Mouse (Mus musculus) liver, adult 2 months (tissue): ENCODE data around the gene Nudc. TPM values are rescaled to one million over a fixed set of nuclear protein-coding genes. Genes with fewer than 3 reads are reported as not detected.

Experiments used
- DNase-seq: peaks from one replicate; pipeline ENCODE4 v3.0.0-alpha.2; 2011; ENCODE audit warnings: low read depth, low spot score; ENCODE audit errors: extremely low read depth
- H3K27ac ChIP-seq: fragments of 200-500 bp; replicated peaks from 2 replicates; pipeline ENCODE4 v1.5.1; 2012; ENCODE audit warnings: low read depth, mild to moderate bottlenecking, control low read depth, inconsistent platforms, low read length; ENCODE audit not compliant: insufficient read depth
- H3K27me3 ChIP-seq: fragments of 200-500 bp; 2 replicates; pipeline ENCODE4 v1.6.1; 2012; ENCODE audit warnings: mild to moderate bottlenecking, moderate library complexity, low read length, inconsistent platforms; ENCODE audit not compliant: control insufficient read depth, insufficient read depth
- H3K36me3 ChIP-seq: fragments of 200-500 bp; 2 replicates; pipeline ENCODE4 v1.6.1; 2012; ENCODE audit warnings: low read length, inconsistent platforms; ENCODE audit not compliant: control insufficient read depth, insufficient read depth
- H3K4me1 ChIP-seq: fragments of 200-500 bp; 2 replicates; pipeline ENCODE4 v1.6.1; 2011; ENCODE audit warnings: low read length; ENCODE audit not compliant: control insufficient read depth, insufficient read depth
- H3K4me3 ChIP-seq: fragments of 200-500 bp; 2 replicates; pipeline ENCODE4 v1.5.1; 2011; ENCODE audit warnings: low read depth, mild to moderate bottlenecking, control low read depth, low read length, moderate library complexity; ENCODE audit not compliant: insufficient read depth
- H3K79me2 ChIP-seq: fragments of 200-500 bp; 2 replicates; pipeline ENCODE4 v1.6.1; 2012; ENCODE audit warnings: inconsistent platforms, mild to moderate bottlenecking, low read length, moderate library complexity; ENCODE audit not compliant: control insufficient read depth, insufficient read depth
- H3K9ac ChIP-seq: fragments of 200-500 bp; 2 replicates; pipeline ENCODE4 v1.6.1; 2012; ENCODE audit warnings: low read depth, mild to moderate bottlenecking, control low read depth, inconsistent platforms, low read length
- CTCF ChIP-seq: fragments of 200-500 bp; IDR thresholded peaks from 2 replicates; pipeline ENCODE4 v1.5.1; 2011; ENCODE audit warnings: low read depth, low read length, control low read depth
- POLR2A ChIP-seq: fragments of 200-500 bp; IDR thresholded peaks from 2 replicates; pipeline ENCODE4 v1.6.1; 2011; ENCODE audit warnings: low read length, control low read depth; ENCODE audit not compliant: insufficient read depth; ENCODE audit errors: extremely low read depth
- WGBS: fragments of 180-500 bp; shearing (Covaris S2); methylation state at CpG from one replicate; pipeline ENCODE4 v1.1.7; 2018; 5-methylcytosine and 5-hydroxymethylcytosine counted together
- polyA plus RNA-seq: library from polyadenylated mRNA; depleted of rRNA; stranded (reverse); fragments of >200 nt; gene quantifications from 2 replicates; pipeline ENCODE4 v1.2.3, GENCODE M21; 2012; rRNA removed
- total RNA-seq: library from RNA; depleted of rRNA; stranded (reverse); fragments of >200 nt; gene quantifications from 2 replicates; pipeline ENCODE4 v1.2.3, GENCODE M21; 2014; rRNA removed

The Nudc gene
- total RNA-seq (48.1 and 50.6 TPM in 2 replicates), polyA plus RNA-seq (44.3 and 48.7 TPM in 2 replicates)

DNA sequence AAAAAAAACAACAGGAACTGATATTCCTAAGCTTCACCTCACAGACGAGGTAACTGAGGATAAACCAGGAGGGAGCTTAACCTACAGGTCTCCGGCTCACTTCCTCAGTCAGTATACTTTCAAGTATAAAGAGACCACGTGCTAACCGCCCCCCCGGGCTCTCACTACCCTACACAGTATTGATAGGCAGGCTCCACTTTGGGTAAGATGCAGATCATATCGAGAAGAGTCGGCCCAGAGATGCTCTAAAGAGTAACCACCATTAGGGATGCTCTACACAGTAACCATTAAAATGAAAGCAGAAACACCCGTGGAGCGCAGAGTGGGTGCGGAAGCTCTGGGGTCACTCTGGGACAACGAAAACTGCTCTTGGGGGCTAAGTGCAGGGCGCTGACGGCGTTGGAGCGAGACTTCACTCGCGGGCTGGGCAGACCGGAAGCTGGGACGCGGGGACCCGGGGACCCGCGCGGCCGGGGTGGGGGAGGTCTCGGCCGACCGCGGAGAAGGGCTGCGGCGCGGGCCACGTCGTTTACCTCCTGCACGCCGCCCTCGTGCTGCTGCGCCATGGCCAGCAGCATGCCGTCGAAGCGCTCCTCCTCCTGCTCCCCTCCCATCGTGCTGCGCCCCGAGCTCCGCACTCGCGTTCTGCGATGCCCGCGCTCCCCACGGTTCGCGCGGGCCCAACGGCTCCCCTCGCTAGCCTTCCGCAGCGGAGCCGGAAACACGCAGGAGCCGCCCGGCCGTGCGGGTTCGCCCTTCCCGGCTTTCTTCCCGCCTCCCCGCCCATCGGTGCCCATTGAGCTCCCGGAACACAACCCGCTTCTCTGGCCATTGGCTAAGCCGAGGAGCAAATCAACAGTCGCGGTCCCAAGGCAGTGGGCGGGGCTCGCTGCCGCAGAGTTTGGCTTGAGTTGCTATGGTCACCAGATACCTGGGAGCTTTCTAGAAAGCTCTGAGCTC lies at the start of gene Nudc:
TSS of gene Nudc (minus strand) at position 725 of the 960 bp plus-strand sequence.
- Histone ChIP-seq H3K79me2 (peaks cover 20% of the 10 kb centered on the region), H3K4me1 (no peaks in the 10 kb centered on the region; the same call in none of the 2 replicates), H3K27me3 (no peaks in the 10 kb centered on the region), H3K27ac (peak within 1 kb of the TSS; percentile 33), H3K36me3 (peaks cover 2% of the 10 kb centered on the region; the same call in 1 of the 2 replicates), H3K9ac (peak within 1 kb of the TSS; percentile 96), H3K4me3 (peak within 1 kb of the TSS; percentile 93)
- under 1% methylated on average over 77 of the region's 77 CpGs for WGBS
- DNase-seq: peak; percentile 90
- TF ChIP-seq CTCF: no peak
- peak; percentile 62; the same call in 1 of the 2 replicates for TF ChIP-seq POLR2A

DNA sequence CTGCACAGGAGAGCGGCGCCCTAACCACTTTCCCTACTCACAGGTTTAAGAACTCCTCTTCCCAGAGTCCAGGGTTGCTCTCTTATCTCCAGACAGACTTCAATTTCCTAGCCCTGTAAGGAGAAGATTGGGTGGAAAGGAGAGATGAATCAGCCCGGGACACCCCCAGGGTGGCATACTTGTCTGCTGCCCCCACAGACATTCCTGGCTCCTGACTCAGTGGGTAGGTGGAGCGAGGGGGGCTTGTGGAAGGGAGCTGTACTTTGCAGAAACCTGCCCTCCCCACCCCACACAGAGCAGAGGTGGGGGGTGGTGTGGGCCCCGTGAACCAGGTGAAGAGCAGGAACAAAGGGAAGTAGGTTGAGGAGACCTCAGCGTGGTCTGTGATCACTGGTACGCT lies 49.7 kb upstream of the Nudc start:
- Histone ChIP-seq H3K9ac (no peak overlapping the region), H3K27me3 (no peaks in the 10 kb centered on the region), H3K27ac (no peak overlapping the region), H3K36me3 (no peaks in the 10 kb centered on the region; the same call in 1 of the 2 replicates), H3K4me3 (no peak overlapping the region), H3K79me2 (no peaks in the 10 kb centered on the region), H3K4me1 (no peaks in the 10 kb centered on the region)
- no peak for TF ChIP-seq POLR2A
- TF ChIP-seq CTCF: no peak
- no peak for DNase-seq
- 84% methylated on average over 7 of the region's 7 CpGs for WGBS

DNA sequence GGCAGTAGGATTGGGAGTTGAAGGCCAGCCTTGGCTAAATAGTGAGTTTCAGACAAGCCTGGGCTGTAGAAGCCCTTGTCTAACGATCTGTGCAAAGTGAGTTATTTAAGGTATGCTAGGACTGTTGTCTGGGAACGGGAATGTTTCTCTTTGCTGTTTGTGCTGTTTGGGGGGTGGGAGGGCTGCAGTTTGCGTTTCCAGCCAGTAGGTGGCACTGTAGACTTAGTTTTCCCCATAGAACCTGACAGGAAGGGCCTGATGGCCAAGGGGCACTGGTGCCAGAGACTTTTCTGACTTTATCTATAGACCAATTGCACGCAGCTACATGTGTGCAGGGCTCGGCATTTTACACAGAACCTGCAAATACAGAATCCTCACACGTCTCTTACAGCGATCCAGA lies 46.8 kb upstream of the Nudc start:
- no peaks in the 10 kb centered on the region for H3K27me3 ChIP-seq
- 26% methylated on average over 7 of the region's 7 CpGs for WGBS
- H3K36me3 ChIP-seq: peaks cover 1% of the 10 kb centered on the region; the same call in 1 of the 2 replicates
- no peak overlapping the region for H3K9ac ChIP-seq
- no peak overlapping the region for H3K4me3 ChIP-seq
- H3K27ac ChIP-seq: no peak overlapping the region
- no peaks in the 10 kb centered on the region for H3K79me2 ChIP-seq
- H3K4me1 ChIP-seq: no peaks in the 10 kb centered on the region
- TF ChIP-seq CTCF (peak; percentile 92), POLR2A (no peak)
- DNase-seq: peak; percentile 46

DNA sequence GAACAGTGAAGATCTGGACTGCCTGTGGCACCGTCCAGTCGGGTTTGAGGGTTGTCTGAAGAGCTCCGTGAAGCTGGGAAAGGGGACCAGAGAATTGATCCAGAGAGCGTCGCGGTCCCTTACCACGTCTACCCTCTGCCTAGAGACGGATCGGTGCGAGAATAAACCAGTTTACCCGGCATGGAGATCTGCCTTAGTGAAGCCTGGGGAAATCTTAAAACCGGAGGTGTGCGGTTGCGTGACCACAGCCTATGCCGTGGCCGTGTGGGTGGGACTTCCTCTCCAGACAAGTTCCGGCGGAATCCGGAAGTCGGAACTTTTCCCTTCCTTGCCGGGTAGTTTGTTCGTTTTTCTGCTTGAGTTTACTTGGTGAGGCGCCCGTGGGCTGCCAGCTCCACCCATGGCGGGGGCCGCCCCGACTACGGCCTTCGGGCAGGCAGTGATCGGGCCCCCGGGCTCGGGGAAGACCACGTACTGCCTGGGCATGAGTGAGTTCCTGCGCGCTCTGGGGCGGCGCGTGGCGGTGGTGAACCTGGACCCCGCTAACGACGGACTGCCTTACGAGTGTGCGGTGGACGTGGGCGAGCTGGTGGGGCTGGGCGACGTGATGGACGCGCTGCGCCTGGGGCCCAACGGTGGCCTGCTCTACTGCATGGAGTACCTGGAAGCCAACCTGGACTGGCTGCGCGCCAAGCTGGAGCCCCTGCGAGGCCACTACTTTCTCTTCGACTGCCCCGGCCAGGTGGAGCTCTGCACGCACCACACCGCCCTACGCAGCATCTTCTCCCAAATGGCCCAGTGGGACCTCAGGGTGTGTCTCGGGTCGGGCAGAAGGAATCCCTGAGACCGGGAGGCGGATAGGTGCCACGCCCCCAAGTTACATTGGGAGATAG lies 38.5 kb upstream of the Nudc start, which contains the start of gene Gpn2:
TSS of gene Gpn2 (plus strand) at position 304 of the 893 bp plus-strand sequence.
- Histone ChIP-seq H3K36me3 (peaks cover 4% of the 10 kb centered on the region; the same call in 1 of the 2 replicates), H3K4me1 (peaks cover 3% of the 10 kb centered on the region), H3K27me3 (no peaks in the 10 kb centered on the region), H3K79me2 (peaks cover 5% of the 10 kb centered on the region; the same call in 1 of the 2 replicates), H3K27ac (peak within 1 kb of the TSS; percentile 62), H3K9ac (peak within 1 kb of the TSS; percentile 87), H3K4me3 (peak within 1 kb of the TSS; percentile 84)
- under 1% methylated on average over 65 of the region's 65 CpGs for WGBS
- peak; percentile 51; the same call in 1 of the 2 replicates for TF ChIP-seq POLR2A
- no peak for TF ChIP-seq CTCF
- peak; percentile 81 for DNase-seq

DNA sequence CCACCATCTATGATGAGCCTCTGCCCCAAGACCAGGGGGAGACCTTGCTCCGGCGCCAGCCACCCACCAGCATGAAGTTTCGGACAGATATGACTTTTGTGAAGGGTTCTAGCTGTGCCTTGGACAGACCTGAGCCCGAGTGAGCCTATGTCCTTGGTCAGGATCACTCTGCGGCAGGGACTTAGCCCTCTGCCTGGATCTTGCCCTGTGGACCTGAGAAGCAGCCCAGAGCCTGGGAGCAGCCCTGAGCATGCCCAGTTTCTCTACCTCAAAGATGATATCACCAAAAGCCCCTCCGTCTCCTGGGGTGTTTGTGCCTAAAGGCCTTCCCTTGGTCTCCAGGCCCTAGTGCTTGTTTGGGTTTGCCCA lies 37.9 kb upstream of the Nudc start:
- H3K27ac ChIP-seq: peak overlapping the region; percentile 62
- 42% methylated on average over 6 of the region's 6 CpGs for WGBS
- peaks cover 3% of the 10 kb centered on the region; the same call in 1 of the 2 replicates for H3K36me3 ChIP-seq
- H3K4me1 ChIP-seq: peaks cover 3% of the 10 kb centered on the region
- peaks cover 5% of the 10 kb centered on the region; the same call in 1 of the 2 replicates for H3K79me2 ChIP-seq
- no peaks in the 10 kb centered on the region for H3K27me3 ChIP-seq
- H3K4me3 ChIP-seq: peak overlapping the region; percentile 84
- DNase-seq: peak; percentile 58
- peak overlapping the region; percentile 77 for H3K9ac ChIP-seq
- TF ChIP-seq CTCF (no peak), POLR2A (no peak)
